Mouse (Mus musculus) megakaryocyte-erythroid progenitor cell, adult 5-6 weeks (primary cell): ENCODE measurements around the gene Zswim1. TPM values are rescaled to one million over a fixed set of nuclear protein-coding genes. Genes with fewer than 3 reads are reported as not detected.
A peak's percentile ranks its signal among the peaks of the same experiment; 100 is the strongest.
"Not testable (repeated sequence)": the region's sequence is repeated elsewhere in the genome, so short reads cannot be mapped to it uniquely, and the experiment has no call there.

Experiments
- ATAC-seq: replicated peaks from 2 replicates; pipeline ENCODE4 v1.8.0; 2016; ENCODE audit warnings: mild to moderate bottlenecking, inconsistent platforms; ENCODE audit not compliant: severe bottlenecking, poor library complexity, low FRiP score, low TSS enrichment
- total RNA-seq, 2 experiments: library from RNA; stranded (forward) in 1 of 2; stranded (reverse) in 1 of 2; fragments of 200-1000, 215-1000 nt in 1 of 2; fragments of >200 nt in 1 of 2; fragmentation: Nextera tagmentation in 1 of 2; gene quantifications; 2 replicates each; pipeline ENCODE4 v1.2.3; 2014 to 2017

Gene Zswim1
- total RNA-seq, 2 experiments from 2014 or later = 2.5 to 11.0 TPM

- peak; percentile 65 for ATAC-seq
Observed at GRCm38 (mm10) chr2:164823181-164823585, 697 bp downstream of the Zswim1 start.

- no peak for ATAC-seq
Observed at GRCm38 (mm10) chr2:164823969-164824368, 1.5 kb downstream of the Zswim1 start.

DNA sequence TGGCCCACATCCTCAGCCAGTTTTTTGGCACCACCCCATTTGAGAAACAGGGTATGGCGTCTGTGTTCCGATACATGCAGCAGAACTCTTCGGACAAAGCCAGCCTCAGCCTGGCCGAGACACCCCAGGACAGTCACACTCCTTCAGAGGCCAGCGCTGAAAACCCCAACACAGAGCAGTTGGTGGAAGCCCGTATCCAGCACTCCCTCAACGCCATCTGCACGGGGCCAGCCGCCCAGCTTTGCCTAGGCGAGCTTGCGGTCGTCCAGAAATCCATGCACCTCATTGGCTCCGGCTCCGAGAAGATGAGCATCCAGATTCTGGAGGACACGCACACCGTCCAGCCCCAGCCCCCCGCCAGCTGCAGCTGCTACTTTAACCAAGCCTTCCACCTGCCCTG is 3.0 kb downstream of the Zswim1 start:
- no peak for ATAC-seq

- ATAC-seq = 0 out of 2 replicates have a peak, but pooled peaks have one; percentile 11
Observed at GRCm38 (mm10) chr2:164827146-164827850, 4.8 kb downstream of the Zswim1 start.

DNA sequence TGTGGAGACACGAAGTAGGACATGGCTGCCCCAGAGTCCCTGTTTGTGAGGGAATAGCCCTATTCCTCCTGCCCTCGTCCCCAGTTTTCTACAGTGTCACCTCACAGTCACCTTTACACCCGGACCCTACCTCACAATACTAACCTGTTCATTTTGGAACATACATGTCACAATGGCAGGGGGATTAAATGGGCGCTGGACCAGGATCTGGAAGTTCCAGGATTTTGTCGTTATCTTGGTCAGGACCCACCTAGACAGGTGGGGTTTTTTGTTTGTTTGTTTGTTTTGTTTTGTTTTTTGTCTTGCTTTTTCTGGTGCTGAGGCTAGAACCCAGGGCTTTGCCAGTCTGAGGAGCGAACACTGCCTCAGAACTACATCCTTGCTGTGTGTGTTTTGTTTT is 6.0 kb downstream of the Zswim1 start, which contains the start of gene Spata25:
Spata25 (minus strand) TSS at position 101 of the 400 bp plus-strand sequence.
- no peak for ATAC-seq

- no peak for ATAC-seq
Observed at GRCm38 (mm10) chr2:164829090-164829489, 6.6 kb downstream of the Zswim1 start.

GRCm38 (mm10) chr2:164831029-164831428 is 8.5 kb downstream of the Zswim1 start:
- no peak for ATAC-seq

GRCm38 (mm10) chr2:164832032-164832747 is 9.7 kb downstream of the Zswim1 start:
- no peak for ATAC-seq

- peak; percentile 83 for ATAC-seq
Observed at GRCm38 (mm10) chr2:164832748-164833301, 10.3 kb downstream of the Zswim1 start, which contains the start of gene Ctsa. Gene Ctsa, plus strand, starts transcription at chr2:164832873.

DNA sequence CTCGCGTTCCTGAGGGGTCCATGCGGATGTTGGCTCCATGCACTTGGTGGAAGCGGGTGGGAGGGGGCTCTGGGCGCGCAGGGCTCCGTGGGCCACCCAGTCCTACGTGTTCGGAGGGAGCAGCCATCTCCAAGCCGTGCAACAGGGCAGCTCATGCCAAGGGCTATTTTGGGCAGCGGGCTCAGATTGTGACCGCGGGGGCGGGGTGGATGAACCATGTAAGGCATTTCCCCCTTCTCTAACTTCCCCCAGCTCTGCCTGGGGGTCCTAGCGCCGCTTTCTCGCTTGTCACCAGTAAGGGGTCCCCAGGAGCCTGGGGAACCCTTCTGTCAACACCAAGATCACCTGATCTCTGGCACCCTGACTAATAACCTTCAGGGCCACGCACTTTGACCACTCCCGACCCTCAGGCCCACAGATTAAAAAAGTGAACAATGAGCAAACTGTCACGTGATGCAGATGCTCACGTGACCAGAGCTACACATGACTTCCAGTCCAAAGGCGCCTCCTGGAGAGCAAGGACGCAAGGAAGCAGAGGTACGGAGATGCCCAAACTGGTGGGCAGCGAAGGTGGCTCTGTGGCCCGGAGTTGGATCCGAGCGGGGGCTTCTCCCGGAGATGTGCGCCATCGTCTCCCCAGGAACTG is 11.0 kb downstream of the Zswim1 start, which contains the start of gene Neurl2:
Neurl2 (minus strand) TSS at position 143 of the 646 bp plus-strand sequence.
- ATAC-seq = peak; percentile 62

DNA sequence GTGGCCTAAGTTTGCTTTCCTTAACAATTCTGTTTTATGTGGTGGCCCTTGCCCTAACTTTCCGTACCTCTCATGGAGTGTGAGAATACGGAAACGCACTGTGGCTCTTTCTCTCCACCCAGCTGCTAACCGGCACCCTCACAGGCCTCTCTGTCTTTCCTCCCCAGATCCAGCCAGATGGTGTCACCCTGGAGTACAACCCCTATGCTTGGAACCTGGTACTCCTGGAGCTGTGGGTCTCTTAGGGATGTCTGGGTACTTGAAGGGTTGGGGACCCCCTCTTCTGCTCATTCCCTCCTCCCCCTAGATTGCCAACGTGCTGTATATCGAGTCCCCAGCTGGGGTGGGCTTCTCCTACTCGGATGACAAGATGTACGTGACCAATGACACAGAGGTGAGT is 12.0 kb downstream of the Zswim1 start:
- no peak for ATAC-seq

GRCm38 (mm10) chr2:164835164-164835563 is 12.7 kb downstream of the Zswim1 start:
- no peak for ATAC-seq

DNA sequence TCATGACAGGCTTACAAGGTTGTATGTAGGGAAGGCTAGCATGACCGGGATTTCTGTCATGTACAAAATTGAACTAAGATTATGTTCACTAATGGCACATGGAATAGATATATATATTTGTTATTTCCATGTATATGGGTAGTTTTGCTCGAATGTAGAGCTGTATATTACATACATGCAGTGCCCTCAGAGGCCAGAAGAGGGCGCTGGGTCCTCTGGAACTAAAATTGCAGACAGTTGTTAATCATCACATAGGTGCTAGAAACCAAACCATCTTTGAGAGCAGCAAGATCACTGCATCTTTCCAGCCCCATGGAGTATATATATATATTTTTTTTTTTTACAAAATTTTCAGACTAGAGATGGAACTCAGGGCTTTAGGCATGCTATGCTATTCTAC is 23.3 kb downstream of the Zswim1 start:
- no peak for ATAC-seq

GRCm38 (mm10) chr2:164850061-164850460 is 27.6 kb downstream of the Zswim1 start:
- ATAC-seq = no peak

GRCm38 (mm10) chr2:164855572-164855971 is 33.1 kb downstream of the Zswim1 start:
- ATAC-seq = not testable (repeated sequence)

GRCm38 (mm10) chr2:164856309-164857100 is 34.0 kb downstream of the Zswim1 start:
- 0 out of 2 replicates have a peak, but pooled peaks have one; percentile 9 for ATAC-seq

DNA sequence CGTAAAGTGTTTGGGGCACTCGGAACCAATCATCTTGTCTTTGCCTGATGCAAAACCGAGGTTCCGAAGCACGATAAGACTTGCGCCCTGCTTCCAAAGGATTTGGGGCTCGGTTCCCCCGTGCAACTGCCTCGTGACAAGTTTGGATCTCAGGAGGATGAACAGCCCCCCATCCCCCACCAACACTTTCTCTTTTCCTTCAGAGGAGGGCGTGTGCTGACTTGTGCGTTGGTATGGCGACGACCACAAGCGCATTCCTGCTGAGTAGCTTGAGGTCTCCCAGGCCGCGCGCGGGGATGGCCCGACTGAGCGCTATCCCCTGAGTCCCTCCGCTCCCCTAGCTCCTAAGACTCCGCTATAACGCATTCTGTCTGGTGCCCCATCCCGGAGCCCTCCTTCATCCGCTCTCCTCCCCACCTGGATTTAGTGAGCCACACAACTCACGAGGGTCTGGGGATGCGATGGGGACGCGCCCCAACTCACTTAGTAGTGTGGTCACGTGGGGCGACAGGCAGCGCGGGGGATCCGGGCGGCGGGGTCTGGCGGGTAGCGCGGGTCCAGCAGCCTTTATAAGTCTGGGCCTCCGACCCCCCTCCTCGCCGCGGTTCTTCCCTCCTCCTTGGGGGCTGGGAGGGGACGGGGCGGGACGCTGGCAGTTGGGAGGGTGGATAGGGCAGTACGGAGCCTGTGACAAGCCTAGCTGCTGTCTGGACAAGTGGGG is 34.8 kb downstream of the Zswim1 start, which contains the start of gene Pltp:
Pltp (minus strand) TSS at position 611 of the 721 bp plus-strand sequence.
- peak; percentile 43; the same call in 1 of the 2 replicates for ATAC-seq

DNA sequence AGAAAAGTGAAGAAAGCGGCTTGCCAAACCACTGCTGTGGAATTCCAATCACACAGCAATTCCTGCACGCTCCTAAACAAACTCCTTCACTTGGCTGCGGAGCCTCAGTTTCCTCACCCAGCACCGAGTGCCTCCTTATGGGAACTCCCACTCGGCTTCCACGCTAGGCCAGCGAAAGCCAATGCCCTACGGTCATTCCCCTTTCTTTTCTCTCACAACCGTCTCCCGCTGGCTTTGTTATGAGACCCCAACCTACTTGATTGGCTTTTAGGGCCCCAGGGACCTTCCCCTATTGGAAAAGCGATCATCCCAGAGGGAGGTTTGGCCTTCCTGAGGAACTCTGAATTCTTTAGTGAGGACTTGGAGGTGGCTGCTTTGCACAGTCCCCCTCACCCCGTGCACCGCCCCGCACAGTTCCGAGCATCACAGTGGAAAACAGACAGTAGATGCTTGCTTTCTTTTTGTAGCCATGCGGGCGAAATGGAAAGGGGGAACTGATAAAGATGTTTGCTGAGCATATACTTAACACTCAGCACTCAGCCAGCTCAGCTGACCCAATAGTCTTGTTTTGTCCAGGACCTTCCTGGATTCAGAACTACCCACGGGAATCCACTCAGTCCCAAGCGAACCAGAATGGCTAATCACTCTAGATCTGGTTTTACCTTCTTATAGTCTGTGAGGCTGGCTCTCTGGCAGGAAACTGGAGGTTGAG is 35.5 kb downstream of the Zswim1 start:
- no peak for ATAC-seq
